Mouse (Mus musculus) left cerebral cortex, adult 2 months (tissue): ENCODE data around the gene Pgs1. TPM values are rescaled to one million over a fixed set of nuclear protein-coding genes. Genes with fewer than 3 reads are reported as not detected.

Experiments used
- DNase-seq, 2 experiments: peaks; one replicate each; pipeline ENCODE4 v3.0.0; 2021 to 2022; ENCODE audit warnings: low spot score in 2 of 2, mixed read lengths in 1 of 2; ENCODE audit errors: extremely low spot score in 1 of 2
- H3K27ac ChIP-seq: fragments of 200-600 bp; 2 replicates; pipeline ENCODE4 v1.8.1; 2022
- H3K4me3 ChIP-seq: fragments of 200-600 bp; 2 replicates; pipeline ENCODE4 v1.8.1; 2022
- CTCF ChIP-seq: fragments of 200-600 bp; IDR thresholded peaks from 2 replicates; pipeline ENCODE4 v1.8.1; 2022; ENCODE audit warnings: antibody characterized with exemption, mild to moderate bottlenecking, moderate library complexity
- intact Hi-C: fragments of 180-260 bp; cut with DNase I; formaldehyde crosslinking; loops from one replicate; pipeline ENCODE4 v1.15.1; 2025
- total RNA-seq, 2 experiments: library from RNA; stranded (reverse); gene quantifications; 2 replicates each; pipeline ENCODE4 v1.2.3; 2021

Pgs1 gene
- total RNA-seq, 2 experiments from 2014 or later: 83.3 to 85.5 TPM

GRCm38 (mm10) chr11:117999260-117999934 lies 13.3 kb downstream of the Pgs1 start:
- intact Hi-C loops: no loop called here
- TF ChIP-seq CTCF: no peak
- Histone ChIP-seq H3K4me3 (no peak overlapping the region), H3K27ac (no peak overlapping the region)
- no peak for DNase-seq

- Histone ChIP-seq H3K27ac (no peak overlapping the region), H3K4me3 (no peak overlapping the region)
- no peak for DNase-seq
- TF ChIP-seq CTCF: no peak
- intact Hi-C loops: no loop called here
Measured at GRCm38 (mm10) chr11:118000083-118000482, 14.0 kb downstream of the Pgs1 start.

GRCm38 (mm10) chr11:118000565-118001215 lies 14.6 kb downstream of the Pgs1 start:
- intact Hi-C loops: no loop called here
- TF ChIP-seq CTCF: no peak
- Histone ChIP-seq H3K27ac (no peak overlapping the region), H3K4me3 (no peak overlapping the region)
- no peak for DNase-seq

- intact Hi-C loops: no loop called here
- H3K27ac ChIP-seq: no peak overlapping the region
- DNase-seq: no peak
- H3K4me3 ChIP-seq: no peak overlapping the region
- no peak for TF ChIP-seq CTCF
Measured at GRCm38 (mm10) chr11:118003176-118003575, 17.1 kb downstream of the Pgs1 start.

- no peak overlapping the region for H3K27ac ChIP-seq
- DNase-seq: no peak
- no peak overlapping the region for H3K4me3 ChIP-seq
- no peak for TF ChIP-seq CTCF
- intact Hi-C loops: no loop called here
Measured at GRCm38 (mm10) chr11:118003718-118004117, 17.6 kb downstream of the Pgs1 start.

- no peak for TF ChIP-seq CTCF
- DNase-seq: no peak
- intact Hi-C loops: no loop called here
Measured at GRCm38 (mm10) chr11:118004217-118004616, 18.1 kb downstream of the Pgs1 start.

GRCm38 (mm10) chr11:118007460-118008143 lies 21.5 kb downstream of the Pgs1 start:
- Histone ChIP-seq H3K4me3 (no peak overlapping the region), H3K27ac (no peak overlapping the region)
- intact Hi-C loops: no loop called here
- DNase-seq: no peak
- no peak for TF ChIP-seq CTCF

More at GRCm38 (mm10) chr11:118004217-118004616, 18.1 kb downstream of the Pgs1 start:
- Histone ChIP-seq H3K27ac (no peak overlapping the region), H3K4me3 (no peak overlapping the region)

GRCm38 (mm10) chr11:118008144-118008805 lies 22.2 kb downstream of the Pgs1 start:
- intact Hi-C loops: no loop called here
- no peak overlapping the region for H3K4me3 ChIP-seq
- no peak for TF ChIP-seq CTCF
- no peak for DNase-seq
- H3K27ac ChIP-seq: no peak overlapping the region

- intact Hi-C loops: no loop called here
- no peak for TF ChIP-seq CTCF
- Histone ChIP-seq H3K4me3 (no peak overlapping the region), H3K27ac (no peak overlapping the region)
- DNase-seq: no peak
Measured at GRCm38 (mm10) chr11:118008843-118009242, 22.8 kb downstream of the Pgs1 start.

GRCm38 (mm10) chr11:118009865-118010571 lies 23.9 kb downstream of the Pgs1 start:
- no peak for TF ChIP-seq CTCF
- no peak for DNase-seq
- Histone ChIP-seq H3K27ac (no peak overlapping the region), H3K4me3 (no peak overlapping the region)
- intact Hi-C loops: no loop called here

GRCm38 (mm10) chr11:118012595-118012994 lies 26.5 kb downstream of the Pgs1 start:
- H3K27ac ChIP-seq: no peak overlapping the region
- intact Hi-C loops: no loop called here
- no peak overlapping the region for H3K4me3 ChIP-seq
- DNase-seq: no peak
- TF ChIP-seq CTCF: no peak
